Mouse (Mus musculus): Measurements from ENCODE around the gene Vmn1r179. TPM values are rescaled to one million over a fixed set of nuclear protein-coding genes. Genes with fewer than 3 reads are reported as not detected.

Gene Vmn1r179
- total RNA-seq (2023), result not detected in 4 replicates

DNA sequence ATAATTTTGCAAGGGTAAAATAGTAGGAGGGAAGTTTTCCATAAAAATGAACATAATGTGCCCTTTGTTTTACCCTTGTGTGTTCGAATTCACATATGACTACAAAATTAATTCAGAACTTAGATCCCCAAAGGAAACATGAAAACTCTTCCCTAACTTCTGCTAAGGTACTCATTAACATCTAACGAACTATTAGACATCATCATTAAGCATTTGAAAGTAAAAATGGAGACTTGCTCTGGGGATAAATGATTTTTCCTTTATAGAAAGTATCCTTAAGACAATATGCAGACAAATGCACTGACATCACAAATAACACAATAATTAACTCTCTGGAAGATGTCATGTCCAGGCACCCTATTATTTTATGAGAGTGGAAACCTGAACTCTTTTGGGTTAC, at the start of gene Vmn1r179:
Gene Vmn1r179 (plus strand): TSS at position 301 of the 400 bp plus-strand sequence.

DNA sequence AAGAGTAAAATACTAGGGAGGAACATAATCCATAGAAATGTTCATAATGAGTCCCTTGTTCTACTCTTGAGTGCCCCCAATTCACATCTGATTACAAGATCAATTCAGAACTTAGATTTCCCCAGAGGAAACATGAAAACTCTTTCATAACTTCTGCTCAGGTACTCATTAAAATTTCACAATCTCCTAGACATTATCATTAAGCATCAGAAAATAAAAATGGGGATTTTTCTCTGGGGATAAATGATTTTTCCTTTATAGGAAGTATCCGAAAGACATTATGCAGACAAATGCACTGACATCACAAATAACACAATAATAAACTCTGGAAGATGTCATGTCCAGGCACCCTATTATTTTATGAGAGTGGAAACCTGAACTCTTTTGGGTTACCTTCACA, 35.1 kb upstream of the Vmn1r179 start, which contains the start of gene Vmn1r178:
Gene Vmn1r178 (plus strand): TSS at position 301 of the 400 bp plus-strand sequence.

DNA sequence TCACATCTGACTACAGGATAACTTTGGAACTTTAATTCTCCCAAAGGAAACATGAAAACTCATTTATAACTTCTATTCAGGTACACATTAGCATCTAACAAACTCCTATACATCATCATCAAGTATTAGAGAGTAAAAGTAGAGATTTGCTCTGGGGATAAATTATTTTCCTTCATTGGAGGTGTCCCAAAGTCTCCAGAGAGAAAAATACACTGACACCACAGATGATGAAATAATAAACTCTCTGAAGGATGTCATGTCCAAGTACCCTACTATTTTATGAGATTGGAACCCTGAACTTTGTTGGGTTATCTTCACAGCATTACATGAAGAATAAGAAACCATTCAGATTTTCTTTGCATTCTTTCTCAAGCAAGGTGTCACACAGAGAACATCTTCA, 23.6 kb downstream of the Vmn1r179 start, which contains the start of gene Vmn1r180:
Gene Vmn1r180 (plus strand): TSS at position 301 of the 400 bp plus-strand sequence.

DNA sequence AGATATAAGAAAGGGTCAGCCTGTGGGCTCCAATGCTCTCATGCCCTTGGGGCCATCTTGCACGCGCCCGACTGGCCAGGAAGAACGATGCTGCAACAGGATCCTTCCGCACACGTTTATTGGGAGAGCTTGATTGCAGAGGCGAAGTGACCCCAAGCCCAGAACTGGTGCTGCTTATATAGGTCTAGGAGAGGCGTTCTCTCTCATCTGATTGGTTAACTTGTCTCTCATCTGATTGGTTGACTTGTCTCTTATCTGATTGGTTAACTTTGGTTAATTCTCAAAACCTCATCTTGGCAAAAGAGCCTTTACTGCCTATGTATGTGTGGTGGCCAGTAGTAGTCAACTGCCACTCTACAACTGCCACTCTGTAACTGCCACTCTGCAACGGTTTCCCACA, 47.5 kb downstream of the Vmn1r179 start, which contains the start of gene Vmn1r181:
Gene Vmn1r181 (plus strand): TSS at position 301 of the 400 bp plus-strand sequence.

Other genes with a start within 250 kb of the Vmn1r179 start
- not detected in 4 replicates for gene Vmn1r173, start 226.3 kb upstream of the Vmn1r179 start, total RNA-seq (2023)
- not detected in 4 replicates for gene Vmn1r174, start 174.7 kb upstream of the Vmn1r179 start, total RNA-seq (2023)
- gene Vmn1r175, start 116.3 kb upstream of the Vmn1r179 start, total RNA-seq (2023), result not detected in 4 replicates
- gene Vmn1r176, start 89.6 kb upstream of the Vmn1r179 start, total RNA-seq (2023), result not detected in 4 replicates
- gene Vmn1r177, start 60.5 kb upstream of the Vmn1r179 start, total RNA-seq (2023), result not detected in 4 replicates
- not detected in 4 replicates for gene Vmn1r178, start 35.0 kb upstream of the Vmn1r179 start, total RNA-seq (2023)
- gene Vmn1r180, start 23.7 kb downstream of the Vmn1r179 start, total RNA-seq (2023), result not detected in 4 replicates
- not detected in 4 replicates for gene Vmn1r181, start 47.6 kb downstream of the Vmn1r179 start, total RNA-seq (2023)
- not detected in 4 replicates for gene V1rd19, start 74.7 kb downstream of the Vmn1r179 start, total RNA-seq (2023)
- gene Vmn1r183, start 126.3 kb downstream of the Vmn1r179 start, total RNA-seq (2023), result not detected in 4 replicates
- gene Zfp180, start 154.9 kb downstream of the Vmn1r179 start, total RNA-seq (2023), result 21.0 to 29.1 TPM (median 28.1 TPM) in 4 replicates
- 2.5 to 5.3 TPM (median 4.1 TPM) in 4 replicates for gene Zfp112, start 185.3 kb downstream of the Vmn1r179 start, total RNA-seq (2023)
- 4.9 to 6.3 TPM (median 5.3 TPM) in 4 replicates for gene Zfp235, start 207.2 kb downstream of the Vmn1r179 start, total RNA-seq (2023)
- gene Zfp114, start 248.1 kb downstream of the Vmn1r179 start, total RNA-seq (2023), result 0.23 to 0.27 TPM in 2 of 4 replicates, not detected in the others